20 mouse cellular contexts compared by ENCODE assay signal in the genomic region with DNA sequence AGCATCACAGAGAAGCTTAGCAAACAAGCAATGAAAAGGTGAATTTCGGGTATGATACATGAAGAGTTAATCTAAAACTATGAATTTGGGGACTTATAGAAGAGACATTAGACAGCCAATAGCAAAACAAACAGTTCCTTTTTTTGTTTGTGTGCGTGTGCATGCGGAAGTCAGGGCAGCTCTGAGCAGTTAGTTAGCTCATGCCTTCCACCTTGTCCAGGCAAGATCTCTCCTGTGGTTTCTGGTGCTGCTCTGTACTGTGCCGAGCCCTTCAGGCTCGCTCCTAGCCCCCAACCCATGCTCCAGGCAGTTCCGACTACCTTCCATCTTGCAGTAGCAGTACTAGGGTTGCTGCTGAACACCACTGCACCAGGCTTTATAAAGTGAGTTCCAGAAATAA. TPM values are rescaled to one million over a fixed set of nuclear protein-coding genes. Genes with fewer than 3 reads are reported as not detected.
DNase-seq lines count a peak whose midpoint lies in the region; TF ChIP-seq lines count a peak whose summit lies in the region.
"Had no signal": no experiment of that assay in that cellular context is flagged by ENCODE, and none has a peak within 500 bp of the region (broad histone marks: within the 10 kb centered on the region; RNA-seq: fewer than 3 reads in every experiment).

No protein-coding gene starts in this region.

- TF ChIP-seq CTCF in layer of hippocampus, adult 2 months (conservative IDR thresholded peaks at IDR 0.05) = no peak

- peaks cover 32% of the 10 kb centered on the region for H3K4me1 ChIP-seq in brown adipose tissue, adult 24 weeks (ENCODE audit: control insufficient read depth, insufficient read depth, insufficient read length, low read length)
- H3K4me1 ChIP-seq in megakaryocyte, embryonic 14.5 days = peaks cover 83% of the 10 kb centered on the region

- no peaks in the 10 kb centered on the region for H3K27me3 ChIP-seq in megakaryocyte, embryonic 14.5 days (replicated peaks)
- H3K27me3 ChIP-seq: hindbrain, embryonic 15.5 days; limb, embryonic 15.5 days had no signal

- peak overlapping the region; percentile 28; the same call in 1 of the 2 replicates for H3K27ac ChIP-seq in layer of hippocampus, adult 2 months
- peak overlapping the region; percentile 16; the same call in 1 of the 2 replicates for H3K27ac ChIP-seq in brown adipose tissue, adult 24 weeks (replicated peaks; ENCODE audit: low read depth, low read length)
- H3K27ac ChIP-seq: heart, embryonic 10.5 days; hindbrain, embryonic 15.5 days; limb, embryonic 15.5 days; liver, embryonic 14.5 days had no signal

- peaks cover 18% of the 10 kb centered on the region for H3K36me3 ChIP-seq in megakaryocyte, embryonic 14.5 days (replicated peaks; ENCODE audit: low read length)
- H3K36me3 ChIP-seq: hindbrain, embryonic 15.5 days; limb, embryonic 15.5 days had no signal

- no peaks in the 10 kb centered on the region for H3K9me3 ChIP-seq in megakaryocyte, embryonic 14.5 days
- H3K9me3 ChIP-seq: heart, embryonic 10.5 days; hindbrain, embryonic 15.5 days; limb, embryonic 15.5 days had no signal

- no peak overlapping the region for H3K4me3 ChIP-seq in layer of hippocampus, adult 2 months
- H3K4me3 ChIP-seq in brown adipose tissue, adult 24 weeks (ENCODE audit: insufficient read depth, low read depth, low read length) = no peak overlapping the region
- peak overlapping the region; percentile 57 for H3K4me3 ChIP-seq in megakaryocyte, embryonic 14.5 days (replicated peaks)
- H3K4me3 ChIP-seq: heart, embryonic 10.5 days; hindbrain, embryonic 15.5 days; limb, embryonic 15.5 days had no signal

- DNase-seq in layer of hippocampus, adult 2 months (ENCODE audit: low spot score in 2 of 2) = no peak
- no peak for DNase-seq in layer of hippocampus, postnatal 36 days
- no peak for DNase-seq in kidney, adult 9 months
- DNase-seq in right cerebral cortex, postnatal 10 days (ENCODE audit: low spot score in 2 of 2) = no peak
- no peak for DNase-seq in kidney, postnatal 14 days
- DNase-seq: adrenal gland, postnatal 25 days; cerebellum, adult 11-12 months; cerebellum, postnatal 14 days; gastrocnemius, postnatal 36 days; heart, postnatal 4 days; kidney, postnatal 4 days; left cerebral cortex, postnatal 4 days; lung, embryonic 14.5 days; thymus, adult 2 months had no signal

RNA-seq across cellular contexts. Expression of a gene that starts 31.5 kb away (rescaled TPM):
- 10 to 100 TPM; 88.2 to 89.4 TPM for total RNA-seq in layer of hippocampus, adult 2 months (2021)
- 10 to 100 TPM; 94.2 to 95.2 TPM for total RNA-seq in layer of hippocampus, postnatal 36 days (2021)
- 8.4 and 10.2 TPM in 2 replicates for polyA plus RNA-seq in brown adipose tissue, adult 24 weeks (2012; ENCODE audit: insufficient read depth, insufficient read length, missing spikeins)
- 25.4 and 51.5 TPM in 2 replicates for polyA plus RNA-seq in megakaryocyte, embryonic 14.5 days (2012; ENCODE audit: insufficient read depth, low replicate concordance)
